ENCODE assay signal across 10 mouse cellular contexts in genomic region chr6:3496210-3496609, GRCm38 (mm10). TPM values are rescaled to one million over a fixed set of nuclear protein-coding genes. Genes with fewer than 3 reads are reported as not detected.
DNase-seq lines count a peak whose midpoint lies in the region; ATAC-seq lines count a peak whose summit lies in the region.
"Had no signal": no experiment of that assay in that cellular context is flagged by ENCODE, and none has a peak within 500 bp of the region (broad histone marks: within the 10 kb centered on the region; RNA-seq: fewer than 3 reads in every experiment).

No protein-coding gene starts in this region.

- no peaks in the 10 kb centered on the region for H3K9me3 ChIP-seq in kidney, embryonic 14.5 days (ENCODE audit: control insufficient read depth, low read length)
- H3K9me3 ChIP-seq: lung, embryonic 15.5 days had no signal

- ATAC-seq in kidney, embryonic 14.5 days (ENCODE audit: low FRiP score, low TSS enrichment), result no peak

- no peaks in the 10 kb centered on the region for H3K36me3 ChIP-seq in kidney, embryonic 14.5 days (ENCODE audit: control insufficient read depth, insufficient read depth, low read length)
- H3K36me3 ChIP-seq: lung, embryonic 15.5 days had no signal

- H3K4me2 ChIP-seq in kidney, embryonic 14.5 days (replicated peaks; ENCODE audit: low read depth, low read length), result no peak overlapping the region
- H3K4me2 ChIP-seq: lung, embryonic 15.5 days had no signal

- H3K4me3 ChIP-seq in kidney, embryonic 14.5 days (ENCODE audit: low read length), result no peak overlapping the region
- H3K4me3 ChIP-seq: lung, embryonic 15.5 days had no signal

- H3K27ac ChIP-seq in kidney, embryonic 14.5 days (ENCODE audit: low read depth, low read length), result no peak overlapping the region
- H3K27ac ChIP-seq: lung, embryonic 15.5 days had no signal

- DNase-seq in adrenal gland, postnatal 10 days, result peak; percentile 28
- DNase-seq in adrenal gland, adult 8-10 months, result no peak
- DNase-seq in kidney, postnatal 14 days, result peak; percentile 40
- peak; percentile 67 for DNase-seq in 416B (ENCODE audit: low read depth)
- peak; percentile 36 for DNase-seq in c-Kit-negative CD71-positive TER-119-positive erythroid progenitor cells, embryonic 14.5 days (ENCODE audit: low read depth, low spot score)
- peak; percentile 77 for DNase-seq in lung, postnatal 36 days
- DNase-seq in ovary, postnatal 36 days (ENCODE audit: low spot score), result no peak

- 7% methylated on average over 2 of the region's 2 CpGs for WGBS in kidney, embryonic 14.5 days

- no peaks in the 10 kb centered on the region; the same call in 1 of the 2 replicates for H3K27me3 ChIP-seq in kidney, embryonic 14.5 days (ENCODE audit: control insufficient read depth, insufficient read depth, low read length)
- H3K27me3 ChIP-seq: lung, embryonic 15.5 days had no signal

- 0 out of 2 replicates have a peak, but pooled peaks cover 3% of the 10 kb centered on the region for H3K4me1 ChIP-seq in kidney, embryonic 14.5 days (ENCODE audit: control insufficient read depth, insufficient read depth, low read length)

- H3K9ac ChIP-seq in kidney, embryonic 14.5 days (ENCODE audit: low read depth, low read length), result no peak overlapping the region
- H3K9ac ChIP-seq: lung, embryonic 15.5 days had no signal

RNA-seq across cellular contexts. Expression of gene Hepacam2, which starts 1.9 kb away (rescaled TPM):
- total RNA-seq in adrenal gland, postnatal 10 days (2021), result under 1 TPM; 0.15 to 0.45 TPM
- under 1 TPM; 0.34 to 0.61 (median 0.47) TPM for total RNA-seq in adrenal gland, adult 8-10 months (2022)
- 0.86 and 0.88 TPM in 2 replicates for polyA plus RNA-seq in kidney, embryonic 14.5 days (2014; fragmentation: Nextera tagmentation; extraction: Ambion mirVana)
- polyA plus RNA-seq: C2C12 had no signal

RNA-seq across cellular contexts. Expression of gene Vps50, which starts 2.0 kb away (rescaled TPM):
- total RNA-seq in adrenal gland, postnatal 10 days (2021), result 10 to 100 TPM; 20.0 to 24.7 TPM
- 10 to 100 TPM; 20.1 to 32.6 (median 26.9) TPM for total RNA-seq in adrenal gland, adult 8-10 months (2022)
- 23.7 and 33.1 TPM in 2 replicates for polyA plus RNA-seq in kidney, embryonic 14.5 days (2014; fragmentation: Nextera tagmentation; extraction: Ambion mirVana)

Comparison
In these comparisons a context has a peak if more than half of its experiments do, and no peak if none do; other contexts are left out.
1. DNase-seq: peak in adrenal gland, postnatal 10 days (single experiment), kidney, postnatal 14 days (single experiment), 416B (single experiment), c-Kit-negative CD71-positive TER-119-positive erythroid progenitor cells, embryonic 14.5 days (single experiment) and lung, postnatal 36 days (single experiment); none in adrenal gland, adult 8-10 months (single experiment) and ovary, postnatal 36 days (single experiment).